Mouse (Mus musculus) heart, embryonic 16.5 days (tissue): ENCODE data around the gene Pogz. TPM values are rescaled to one million over a fixed set of nuclear protein-coding genes. Genes with fewer than 3 reads are reported as not detected.

Experiments used
- ATAC-seq: fragments of 200-750 bp; cut with Nextera tagmentation; replicated peaks from 2 replicates; pipeline ENCODE4 v1.8.0; 2017; ENCODE audit warnings: moderate number of reproducible peaks; ENCODE audit not compliant: insufficient read depth, low FRiP score; ENCODE audit errors: extremely low read depth
- H3K27ac ChIP-seq: fragments of 300-500 bp; sonication (generic); 2 replicates; pipeline ENCODE4 v1.5.1; 2014; ENCODE audit warnings: mild to moderate bottlenecking, low read length, control low read depth, moderate library complexity
- H3K27me3 ChIP-seq: fragments of 300-500 bp; sonication (generic); 2 replicates; pipeline ENCODE4 v1.6.1; 2014; ENCODE audit warnings: low read length, mixed read lengths; ENCODE audit not compliant: control insufficient read depth, insufficient read depth
- H3K36me3 ChIP-seq: fragments of 300-500 bp; sonication (generic); 2 replicates; pipeline ENCODE4 v1.6.1; 2014; ENCODE audit not compliant: control insufficient read depth, insufficient read depth
- H3K4me1 ChIP-seq: fragments of 300-500 bp; sonication (generic); 2 replicates; pipeline ENCODE4 v1.6.1; 2014; ENCODE audit warnings: low read length, mixed read lengths; ENCODE audit not compliant: control insufficient read depth, insufficient read depth
- H3K4me2 ChIP-seq: fragments of 300-500 bp; sonication (generic); 2 replicates; pipeline ENCODE4 v1.6.1; 2014; ENCODE audit warnings: low read depth, mild to moderate bottlenecking, control low read depth, low read length
- H3K4me3 ChIP-seq: fragments of 300-500 bp; sonication (generic); 2 replicates; pipeline ENCODE4 v1.5.1; 2014; ENCODE audit warnings: mild to moderate bottlenecking, control low read depth, low read length
- H3K9ac ChIP-seq: fragments of 300-500 bp; sonication (generic); 2 replicates; pipeline ENCODE4 v1.6.1; 2014; ENCODE audit warnings: low read length, control low read depth
- H3K9me3 ChIP-seq: fragments of 300-500 bp; sonication (generic); replicated peaks from 2 replicates; pipeline ENCODE4 v1.6.1; 2016; ENCODE audit warnings: low read length; ENCODE audit not compliant: control insufficient read depth
- WGBS: fragments of 180-500 bp; shearing (Covaris S2); extraction: QIAGEN DNeasy Blood & Tissue Kit; methylation state at CpG from one replicate; pipeline ENCODE4 v1.1.7; 2014; 5-methylcytosine and 5-hydroxymethylcytosine counted together
- polyA plus RNA-seq: library from polyadenylated mRNA; unstranded; fragments of >200 nt; fragmentation: Nextera tagmentation; extraction: Ambion mirVana; gene quantifications from 2 replicates; pipeline ENCODE4 v1.2.1, GENCODE M21; 2015

The Pogz gene
- polyA plus RNA-seq, 1 experiment from 2014 or later: 8.9 TPM

DNA sequence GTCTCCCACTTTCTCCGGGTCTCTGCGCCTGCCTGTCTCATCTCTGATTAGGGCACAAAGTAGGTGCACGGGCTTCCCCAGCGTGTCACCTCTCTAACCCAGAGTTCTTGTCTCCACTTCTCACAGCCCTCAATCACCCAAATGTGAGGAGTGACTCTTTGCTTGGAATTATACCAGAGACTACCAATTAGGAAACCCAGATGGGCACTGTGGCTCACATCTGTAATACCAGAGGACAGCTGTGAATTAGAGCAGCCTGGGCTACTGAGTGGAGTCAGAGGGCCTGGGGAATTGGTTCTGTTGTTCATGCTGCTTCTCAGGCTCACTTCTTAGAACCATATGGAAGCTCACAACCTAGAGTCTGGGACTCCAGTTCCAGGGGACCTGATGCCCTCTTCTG is 32.4 kb upstream of the Pogz start:
- 76% methylated on average over 4 of the region's 4 CpGs for WGBS
- Histone ChIP-seq H3K9me3 (no peaks in the 10 kb centered on the region), H3K36me3 (no peaks in the 10 kb centered on the region), H3K9ac (no peak overlapping the region), H3K4me3 (no peak overlapping the region), H3K27me3 (no peaks in the 10 kb centered on the region), H3K4me2 (no peak overlapping the region), H3K4me1 (no peaks in the 10 kb centered on the region), H3K27ac (no peak overlapping the region)
- no peak for ATAC-seq

DNA sequence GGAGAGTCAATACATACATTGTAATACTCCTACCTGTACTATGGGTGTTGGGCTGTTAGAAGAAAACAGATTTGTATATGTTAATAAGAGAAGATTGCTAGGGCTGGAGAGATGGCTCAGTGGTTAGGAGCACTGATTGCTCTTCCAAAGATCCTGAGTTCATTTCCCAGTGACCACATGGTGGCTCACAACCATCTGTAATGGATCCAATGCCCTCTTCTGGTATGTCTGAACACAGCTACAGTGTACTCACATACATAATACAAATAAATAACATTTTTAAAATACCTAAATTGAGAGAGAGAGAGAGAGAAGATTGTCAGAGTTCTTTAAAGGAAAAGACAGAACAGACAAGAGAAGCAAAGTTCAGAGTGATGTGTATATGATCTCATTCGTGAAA is 29.1 kb upstream of the Pogz start:
- no peak overlapping the region for H3K9ac ChIP-seq
- H3K36me3 ChIP-seq: no peaks in the 10 kb centered on the region
- H3K4me3 ChIP-seq: no peak overlapping the region
- WGBS: 81% methylated on average over 1 of the region's 1 CpGs
- no peaks in the 10 kb centered on the region for H3K27me3 ChIP-seq
- peaks cover 6% of the 10 kb centered on the region; the same call in 1 of the 2 replicates for H3K4me1 ChIP-seq
- H3K27ac ChIP-seq: no peak overlapping the region
- no peak for ATAC-seq
- no peaks in the 10 kb centered on the region for H3K9me3 ChIP-seq
- H3K4me2 ChIP-seq: no peak overlapping the region

DNA sequence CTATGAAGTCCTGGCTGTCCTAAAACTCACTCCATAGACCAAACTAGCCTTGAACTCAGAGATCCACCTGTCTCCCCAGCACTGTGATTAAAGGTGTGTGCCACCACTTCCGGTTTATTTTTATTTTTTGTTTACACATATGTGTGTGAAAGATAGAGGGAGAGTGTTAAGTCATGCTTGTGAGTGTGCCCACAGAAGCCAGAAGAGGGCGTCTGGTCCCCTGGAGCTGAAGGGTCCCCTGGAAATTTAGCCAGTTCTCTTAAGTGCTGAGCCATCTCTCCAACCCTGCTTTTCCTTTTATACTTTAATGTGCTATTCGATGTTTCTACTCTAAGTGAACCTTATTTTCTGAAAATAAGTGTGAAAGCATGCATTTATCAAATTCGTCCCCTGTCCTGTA is 25.7 kb upstream of the Pogz start:
- Histone ChIP-seq H3K9me3 (no peaks in the 10 kb centered on the region), H3K36me3 (no peaks in the 10 kb centered on the region), H3K4me3 (peak overlapping the region; percentile 23), H3K4me1 (peaks cover 6% of the 10 kb centered on the region; the same call in 1 of the 2 replicates), H3K27ac (no peak overlapping the region), H3K9ac (no peak overlapping the region; the same call in 1 of the 2 replicates), H3K27me3 (no peaks in the 10 kb centered on the region), H3K4me2 (peak overlapping the region; percentile 54)
- WGBS: 7% methylated on average over 4 of the region's 4 CpGs
- no peak for ATAC-seq

DNA sequence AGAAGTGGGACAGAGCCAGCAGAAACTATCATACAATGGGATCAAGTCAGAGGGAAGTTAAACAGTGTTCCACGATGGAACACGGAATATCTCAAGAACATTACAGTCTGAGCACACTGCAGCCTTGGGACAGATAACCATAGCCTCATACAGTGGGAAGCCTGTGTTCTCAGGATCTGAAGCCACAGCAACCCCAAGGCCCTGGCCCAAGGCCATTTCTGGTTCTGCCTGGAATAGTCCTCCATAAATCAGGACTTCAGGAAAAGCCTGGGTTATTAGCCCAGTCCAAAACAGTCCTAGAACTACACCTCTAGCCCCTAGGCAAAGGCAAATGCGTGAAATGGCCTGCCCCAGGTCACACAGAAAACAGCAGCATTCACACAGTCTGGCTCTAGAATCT is 23.7 kb upstream of the Pogz start:
- H3K27me3 ChIP-seq: no peaks in the 10 kb centered on the region
- H3K9me3 ChIP-seq: no peaks in the 10 kb centered on the region
- H3K4me3 ChIP-seq: no peak overlapping the region
- ATAC-seq: no peak
- no peak overlapping the region for H3K27ac ChIP-seq
- peaks cover 6% of the 10 kb centered on the region; the same call in 1 of the 2 replicates for H3K4me1 ChIP-seq
- H3K4me2 ChIP-seq: no peak overlapping the region
- WGBS: 74% methylated on average over 3 of the region's 3 CpGs
- H3K36me3 ChIP-seq: no peaks in the 10 kb centered on the region
- no peak overlapping the region for H3K9ac ChIP-seq

DNA sequence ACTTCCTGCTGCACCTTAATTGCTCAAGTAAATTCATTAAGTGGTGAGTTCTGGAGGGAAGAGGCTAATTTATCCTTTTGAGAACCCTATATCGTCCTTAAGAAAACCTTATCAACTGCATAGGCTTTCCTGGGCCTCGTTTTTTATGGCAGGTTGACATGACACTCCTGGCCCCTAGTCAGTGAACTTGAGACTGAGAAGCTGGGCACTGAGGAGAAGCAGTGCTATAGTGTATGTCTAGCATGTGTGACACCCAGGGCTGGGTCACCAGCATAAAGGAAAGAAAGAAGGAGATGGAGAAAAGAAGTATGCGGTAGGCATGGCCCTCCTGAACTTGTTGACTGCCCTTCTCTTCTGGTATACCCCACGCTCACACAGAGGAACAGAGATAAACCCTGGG is 23.3 kb upstream of the Pogz start:
- Histone ChIP-seq H3K9ac (no peak overlapping the region), H3K36me3 (no peaks in the 10 kb centered on the region), H3K4me1 (peaks cover 6% of the 10 kb centered on the region; the same call in 1 of the 2 replicates), H3K4me3 (no peak overlapping the region), H3K27me3 (no peaks in the 10 kb centered on the region), H3K27ac (no peak overlapping the region), H3K9me3 (no peaks in the 10 kb centered on the region), H3K4me2 (no peak overlapping the region)
- 61% methylated on average over 4 of the region's 4 CpGs for WGBS
- no peak for ATAC-seq

GRCm38 (mm10) chr3:94814663-94815062 is 22.7 kb upstream of the Pogz start:
- ATAC-seq: no peak
- Histone ChIP-seq H3K4me1 (peaks cover 8% of the 10 kb centered on the region), H3K4me2 (no peak overlapping the region), H3K36me3 (no peaks in the 10 kb centered on the region), H3K9me3 (no peaks in the 10 kb centered on the region), H3K9ac (no peak overlapping the region), H3K27me3 (no peaks in the 10 kb centered on the region), H3K27ac (no peak overlapping the region), H3K4me3 (no peak overlapping the region)
- WGBS: 76% methylated on average over 4 of the region's 4 CpGs

- Histone ChIP-seq H3K4me3 (no peak overlapping the region), H3K27ac (no peak overlapping the region), H3K4me1 (peaks cover 12% of the 10 kb centered on the region), H3K27me3 (no peaks in the 10 kb centered on the region), H3K9me3 (no peaks in the 10 kb centered on the region), H3K9ac (no peak overlapping the region), H3K36me3 (no peaks in the 10 kb centered on the region), H3K4me2 (no peak overlapping the region)
- no peak for ATAC-seq
Measured at GRCm38 (mm10) chr3:94815603-94816002, 21.8 kb upstream of the Pogz start.

GRCm38 (mm10) chr3:94817731-94818130 is 19.6 kb upstream of the Pogz start:
- no peak for ATAC-seq
- H3K9ac ChIP-seq: no peak overlapping the region
- no peak overlapping the region for H3K4me3 ChIP-seq
- no peaks in the 10 kb centered on the region for H3K27me3 ChIP-seq
- no peak overlapping the region for H3K27ac ChIP-seq
- H3K4me1 ChIP-seq: peaks cover 8% of the 10 kb centered on the region
- no peak overlapping the region for H3K4me2 ChIP-seq
- H3K36me3 ChIP-seq: no peaks in the 10 kb centered on the region
- WGBS: 81% methylated on average over 2 of the region's 2 CpGs
- no peaks in the 10 kb centered on the region for H3K9me3 ChIP-seq

GRCm38 (mm10) chr3:94819452-94820425 is 17.6 kb upstream of the Pogz start:
- no peak overlapping the region for H3K9ac ChIP-seq
- WGBS: 44% methylated on average over 23 of the region's 24 CpGs
- no peaks in the 10 kb centered on the region for H3K27me3 ChIP-seq
- no peaks in the 10 kb centered on the region for H3K36me3 ChIP-seq
- ATAC-seq: no peak
- H3K4me3 ChIP-seq: no peak overlapping the region
- peak overlapping the region; percentile 41; the same call in 1 of the 2 replicates for H3K4me2 ChIP-seq
- H3K9me3 ChIP-seq: no peaks in the 10 kb centered on the region
- peak overlapping the region; percentile 39; the same call in 1 of the 2 replicates for H3K27ac ChIP-seq
- peaks cover 8% of the 10 kb centered on the region for H3K4me1 ChIP-seq
